Mouse (Mus musculus) intestine, embryonic 16.5 days (tissue): Measurements from ENCODE around the gene Gtf3c2. TPM values are rescaled to one million over a fixed set of nuclear protein-coding genes. Genes with fewer than 3 reads are reported as not detected.
"Not testable (repeated sequence)": the region's sequence is repeated elsewhere in the genome, so short reads cannot be mapped to it uniquely, and the experiment has no call there.

ENCODE experiments used
- ATAC-seq: fragments of 200-750 bp; cut with Nextera tagmentation; 2 replicates; pipeline ENCODE4 v1.8.0; 2017; ENCODE audit warnings: moderate TSS enrichment, moderate library complexity
- H3K27ac ChIP-seq: fragments of 300-500 bp; sonication (generic); 2 replicates; pipeline ENCODE4 v1.5.1; 2014; ENCODE audit warnings: mild to moderate bottlenecking, low read length
- H3K27me3 ChIP-seq: fragments of 300-500 bp; sonication (generic); replicated peaks from 2 replicates; pipeline ENCODE4 v1.6.1; 2014; ENCODE audit warnings: low read length, control low read depth, mixed read lengths; ENCODE audit not compliant: control insufficient read depth, insufficient read depth
- H3K36me3 ChIP-seq: fragments of 300-500 bp; sonication (generic); 2 replicates; pipeline ENCODE4 v1.6.1; 2014; ENCODE audit warnings: low read length, control low read depth; ENCODE audit not compliant: control insufficient read depth, insufficient read depth
- H3K4me1 ChIP-seq: fragments of 300-500 bp; sonication (generic); 2 replicates; pipeline ENCODE4 v1.6.1; 2014; ENCODE audit warnings: low read length, control low read depth, mixed read lengths; ENCODE audit not compliant: control insufficient read depth, insufficient read depth
- H3K4me2 ChIP-seq: fragments of 300-500 bp; sonication (generic); 2 replicates; pipeline ENCODE4 v1.6.1; 2014; ENCODE audit warnings: low read depth, low read length, control low read depth
- H3K4me3 ChIP-seq: fragments of 300-500 bp; sonication (generic); 2 replicates; pipeline ENCODE4 v1.5.1; 2014; ENCODE audit warnings: mild to moderate bottlenecking, low read length
- H3K9ac ChIP-seq: fragments of 300-500 bp; sonication (generic); 2 replicates; pipeline ENCODE4 v1.6.1; 2014; ENCODE audit warnings: low read depth, low read length
- H3K9me3 ChIP-seq: fragments of 300-500 bp; sonication (generic); 2 replicates; pipeline ENCODE4 v1.6.1; 2016; ENCODE audit warnings: low read length, control low read depth; ENCODE audit not compliant: control insufficient read depth
- WGBS: fragments of 180-500 bp; shearing (Covaris S2); extraction: QIAGEN DNeasy Blood & Tissue Kit; methylation state at CpG from one replicate; pipeline ENCODE4 v1.1.7; 2014; 5-methylcytosine and 5-hydroxymethylcytosine counted together
- polyA plus RNA-seq: library from polyadenylated mRNA; unstranded; fragments of >200 nt; fragmentation: Nextera tagmentation; extraction: Ambion mirVana; gene quantifications from 2 replicates; pipeline ENCODE4 v1.2.1, GENCODE M21; 2015

The Gtf3c2 gene
- polyA plus RNA-seq, 1 experiment from 2014 or later, result 60.3 TPM

GRCm38 (mm10) chr5:31218294-31218693 is 38.4 kb upstream of the Gtf3c2 start:
- no peaks in the 10 kb centered on the region for H3K36me3 ChIP-seq
- ATAC-seq, result no peak
- H3K27ac ChIP-seq, result no peak overlapping the region
- no peaks in the 10 kb centered on the region for H3K9me3 ChIP-seq
- no peak overlapping the region for H3K9ac ChIP-seq
- peaks cover 10% of the 10 kb centered on the region for H3K4me1 ChIP-seq
- 51% methylated on average over 6 of the region's 7 CpGs for WGBS
- H3K27me3 ChIP-seq, result no peaks in the 10 kb centered on the region
- no peak overlapping the region for H3K4me2 ChIP-seq
- no peak overlapping the region for H3K4me3 ChIP-seq

GRCm38 (mm10) chr5:31216554-31216953 is 36.6 kb upstream of the Gtf3c2 start:
- not testable (repeated sequence) for H3K4me3 ChIP-seq, H3K9me3 ChIP-seq, H3K27ac ChIP-seq, H3K4me1 ChIP-seq, H3K27me3 ChIP-seq, H3K9ac ChIP-seq, ATAC-seq, H3K36me3 ChIP-seq, H3K4me2 ChIP-seq
- 92% methylated on average over 6 of the region's 6 CpGs for WGBS

- peaks cover 4% of the 10 kb centered on the region; the same call in 1 of the 2 replicates for H3K4me1 ChIP-seq
- no peak overlapping the region for H3K27ac ChIP-seq
- no peaks in the 10 kb centered on the region for H3K9me3 ChIP-seq
- ATAC-seq, result no peak
- no peak overlapping the region for H3K4me2 ChIP-seq
- no peak overlapping the region for H3K4me3 ChIP-seq
- no peak overlapping the region for H3K9ac ChIP-seq
- H3K27me3 ChIP-seq, result no peaks in the 10 kb centered on the region
- H3K36me3 ChIP-seq, result peaks cover 26% of the 10 kb centered on the region
- 94% methylated on average over 6 of the region's 6 CpGs for WGBS
These were observed 24.5 kb upstream of the Gtf3c2 start for GRCm38 (mm10) chr5:31204421-31204820.

- Histone ChIP-seq H3K4me1 (peaks cover 4% of the 10 kb centered on the region; the same call in 1 of the 2 replicates), H3K9me3 (no peaks in the 10 kb centered on the region), H3K36me3 (peaks cover 30% of the 10 kb centered on the region), H3K27me3 (no peaks in the 10 kb centered on the region), H3K9ac (no peak overlapping the region), H3K4me2 (no peak overlapping the region), H3K4me3 (no peak overlapping the region), H3K27ac (no peak overlapping the region)
- no peak for ATAC-seq
- WGBS, result 90% methylated on average over 2 of the region's 2 CpGs
These were observed 23.9 kb upstream of the Gtf3c2 start for GRCm38 (mm10) chr5:31203866-31204265.

GRCm38 (mm10) chr5:31202933-31203332 is 23.0 kb upstream of the Gtf3c2 start:
- H3K27ac ChIP-seq, result peak overlapping the region; percentile 81
- H3K36me3 ChIP-seq, result peaks cover 40% of the 10 kb centered on the region
- no peaks in the 10 kb centered on the region for H3K9me3 ChIP-seq
- H3K27me3 ChIP-seq, result no peaks in the 10 kb centered on the region
- H3K9ac ChIP-seq, result peak overlapping the region; percentile 91
- no peak for ATAC-seq
- peaks cover 4% of the 10 kb centered on the region; the same call in 1 of the 2 replicates for H3K4me1 ChIP-seq
- 86% methylated on average over 7 of the region's 7 CpGs for WGBS
- H3K4me2 ChIP-seq, result peak overlapping the region; percentile 64
- peak overlapping the region; percentile 79 for H3K4me3 ChIP-seq

- peak; percentile 98 for ATAC-seq
- Histone ChIP-seq H3K4me3 (peak within 1 kb of the TSS; percentile 79), H3K27ac (peak within 1 kb of the TSS; percentile 83), H3K9ac (peak within 1 kb of the TSS; percentile 91), H3K9me3 (no peaks in the 10 kb centered on the region), H3K4me2 (peak within 1 kb of the TSS; percentile 66), H3K4me1 (peaks cover 4% of the 10 kb centered on the region; the same call in 1 of the 2 replicates), H3K36me3 (peaks cover 48% of the 10 kb centered on the region), H3K27me3 (no peaks in the 10 kb centered on the region)
- WGBS, result under 1% methylated on average over 53 of the region's 53 CpGs
These were observed 22.0 kb upstream of the Gtf3c2 start, which contains the start of gene Zfp513 for GRCm38 (mm10) chr5:31201742-31202590. Gene Zfp513 (minus strand): TSS chr5:31202303.

- no peaks in the 10 kb centered on the region for H3K9me3 ChIP-seq
- ATAC-seq, result no peak
- 13% methylated on average over 13 of the region's 13 CpGs for whole genome bisulfite sequencing
- H3K4me2 ChIP-seq, result peak overlapping the region; percentile 66
- H3K27me3 ChIP-seq, result no peaks in the 10 kb centered on the region
- H3K4me1 ChIP-seq, result peaks cover 4% of the 10 kb centered on the region; the same call in 1 of the 2 replicates
- H3K36me3 ChIP-seq, result peaks cover 53% of the 10 kb centered on the region
- H3K27ac ChIP-seq, result peak overlapping the region; percentile 83
- H3K4me3 ChIP-seq, result peak overlapping the region; percentile 79
- H3K9ac ChIP-seq, result peak overlapping the region; percentile 91
These were observed 21.2 kb upstream of the Gtf3c2 start for GRCm38 (mm10) chr5:31201042-31201741.

GRCm38 (mm10) chr5:31200327-31200768 is 20.4 kb upstream of the Gtf3c2 start:
- Histone ChIP-seq H3K36me3 (peaks cover 55% of the 10 kb centered on the region), H3K27ac (no peak overlapping the region), H3K4me3 (no peak overlapping the region), H3K4me1 (peaks cover 4% of the 10 kb centered on the region; the same call in 1 of the 2 replicates), H3K9ac (no peak overlapping the region), H3K4me2 (0 out of 2 replicates have a peak overlapping the region, but pooled peaks have one; percentile 66), H3K9me3 (no peaks in the 10 kb centered on the region), H3K27me3 (no peaks in the 10 kb centered on the region)
- WGBS, result 88% methylated on average over 27 of the region's 27 CpGs
- ATAC-seq, result no peak

- peaks cover 51% of the 10 kb centered on the region for H3K36me3 ChIP-seq
- H3K9ac ChIP-seq, result no peak overlapping the region
- no peak for ATAC-seq
- no peak overlapping the region for H3K4me2 ChIP-seq
- H3K9me3 ChIP-seq, result no peaks in the 10 kb centered on the region
- WGBS, result 82% methylated on average over 9 of the region's 9 CpGs
- peaks cover 8% of the 10 kb centered on the region; the same call in 1 of the 2 replicates for H3K4me1 ChIP-seq
- no peak overlapping the region for H3K27ac ChIP-seq
- H3K4me3 ChIP-seq, result no peak overlapping the region
- H3K27me3 ChIP-seq, result no peaks in the 10 kb centered on the region
These were observed 19.9 kb upstream of the Gtf3c2 start for GRCm38 (mm10) chr5:31199893-31200292.
